Mouse (Mus musculus) midbrain, embryonic 15.5 days (tissue): ENCODE measurements around the gene Cfap73. TPM values are rescaled to one million over a fixed set of nuclear protein-coding genes. Genes with fewer than 3 reads are reported as not detected.

ENCODE experiments used
- ATAC-seq: fragments of 200-750 bp; cut with Nextera tagmentation; replicated peaks from 2 replicates; pipeline ENCODE4 v1.8.0; 2017; ENCODE audit warnings: moderate TSS enrichment
- H3K27ac ChIP-seq: fragments of 300-500 bp; sonication (generic); 2 replicates; pipeline ENCODE4 v1.5.1; 2015; ENCODE audit warnings: mild to moderate bottlenecking, inconsistent platforms
- H3K27me3 ChIP-seq: fragments of 300-500 bp; sonication (generic); replicated peaks from 2 replicates; pipeline ENCODE4 v1.6.1; 2015; ENCODE audit warnings: inconsistent platforms
- H3K36me3 ChIP-seq: fragments of 300-500 bp; sonication (generic); replicated peaks from 2 replicates; pipeline ENCODE4 v1.6.1; 2015; ENCODE audit warnings: inconsistent platforms
- H3K4me1 ChIP-seq: fragments of 300-500 bp; sonication (generic); 2 replicates; pipeline ENCODE4 v1.6.1; 2015; ENCODE audit warnings: inconsistent platforms
- H3K4me2 ChIP-seq: fragments of 300-500 bp; sonication (generic); 2 replicates; pipeline ENCODE4 v1.6.1; 2015; ENCODE audit warnings: inconsistent platforms, mild to moderate bottlenecking, moderate library complexity
- H3K4me3 ChIP-seq: fragments of 300-500 bp; sonication (generic); 2 replicates; pipeline ENCODE4 v1.5.1; 2015; ENCODE audit warnings: mild to moderate bottlenecking, inconsistent platforms
- H3K9ac ChIP-seq: fragments of 300-500 bp; sonication (generic); 2 replicates; pipeline ENCODE4 v1.6.1; 2015; ENCODE audit warnings: mild to moderate bottlenecking, inconsistent platforms
- H3K9me3 ChIP-seq: fragments of 300-500 bp; sonication (generic); 2 replicates; pipeline ENCODE4 v1.6.1; 2016; ENCODE audit warnings: inconsistent platforms
- WGBS: fragments of 180-500 bp; shearing (Covaris S2); methylation state at CpG from one replicate; pipeline ENCODE4 v1.1.7; 2015; ENCODE audit warnings: mixed read lengths; 5-methylcytosine and 5-hydroxymethylcytosine counted together
- polyA plus RNA-seq: library from polyadenylated mRNA; unstranded; fragments of >200 nt; fragmentation: Nextera tagmentation; extraction: Ambion mirVana; gene quantifications from 2 replicates; pipeline ENCODE4 v1.2.1, GENCODE M21; 2015

The Cfap73 gene
- polyA plus RNA-seq, 1 experiment from 2014 or later = 0.44 TPM

GRCm38 (mm10) chr5:120606590-120607200, 27.3 kb downstream of the Cfap73 start:
- no peaks in the 10 kb centered on the region for H3K9me3 ChIP-seq
- no peak overlapping the region for H3K9ac ChIP-seq
- no peak for ATAC-seq
- no peaks in the 10 kb centered on the region for H3K36me3 ChIP-seq
- no peak overlapping the region for H3K4me3 ChIP-seq
- peaks cover 16% of the 10 kb centered on the region for H3K4me1 ChIP-seq
- WGBS = 69% methylated on average over 25 of the region's 25 CpGs
- no peaks in the 10 kb centered on the region for H3K27me3 ChIP-seq
- H3K27ac ChIP-seq = no peak overlapping the region
- H3K4me2 ChIP-seq = no peak overlapping the region

- Histone ChIP-seq H3K4me1 (peaks cover 6% of the 10 kb centered on the region), H3K9me3 (no peaks in the 10 kb centered on the region), H3K9ac (no peak overlapping the region), H3K4me2 (peak overlapping the region; percentile 54), H3K27me3 (no peaks in the 10 kb centered on the region), H3K4me3 (peak overlapping the region; percentile 34), H3K27ac (peak overlapping the region; percentile 46; the same call in 1 of the 2 replicates), H3K36me3 (no peaks in the 10 kb centered on the region)
- WGBS = 1% methylated on average over 8 of the region's 8 CpGs
- ATAC-seq = peak; percentile 76
Observed at GRCm38 (mm10) chr5:120605688-120606087, 28.3 kb downstream of the Cfap73 start.

- Histone ChIP-seq H3K36me3 (no peaks in the 10 kb centered on the region), H3K27ac (peak overlapping the region; percentile 46), H3K4me3 (peak overlapping the region; percentile 34), H3K4me2 (peak overlapping the region; percentile 54), H3K9ac (peak overlapping the region; percentile 42), H3K9me3 (no peaks in the 10 kb centered on the region), H3K4me1 (peaks cover 6% of the 10 kb centered on the region), H3K27me3 (no peaks in the 10 kb centered on the region)
- 0% methylated on average over 10 of the region's 10 CpGs for WGBS
- peak; percentile 53 for ATAC-seq
Observed at GRCm38 (mm10) chr5:120605241-120605661, 28.8 kb downstream of the Cfap73 start.

GRCm38 (mm10) chr5:120604839-120605238, 29.2 kb downstream of the Cfap73 start:
- peak overlapping the region; percentile 46 for H3K27ac ChIP-seq
- peaks cover 6% of the 10 kb centered on the region for H3K4me1 ChIP-seq
- no peaks in the 10 kb centered on the region for H3K36me3 ChIP-seq
- H3K4me3 ChIP-seq = peak overlapping the region; percentile 34
- ATAC-seq = peak; percentile 34; the same call in 1 of the 2 replicates
- H3K4me2 ChIP-seq = peak overlapping the region; percentile 54
- H3K9ac ChIP-seq = peak overlapping the region; percentile 42; the same call in 1 of the 2 replicates
- H3K9me3 ChIP-seq = no peaks in the 10 kb centered on the region
- WGBS = 2% methylated on average over 6 of the region's 6 CpGs
- H3K27me3 ChIP-seq = no peaks in the 10 kb centered on the region

GRCm38 (mm10) chr5:120603515-120603914, 30.5 kb downstream of the Cfap73 start:
- WGBS = 54% methylated on average over 7 of the region's 7 CpGs
- Histone ChIP-seq H3K9ac (no peak overlapping the region), H3K27ac (no peak overlapping the region)

GRCm38 (mm10) chr5:120602210-120602609, 31.8 kb downstream of the Cfap73 start:
- Histone ChIP-seq H3K9ac (no peak overlapping the region), H3K9me3 (no peaks in the 10 kb centered on the region), H3K27ac (no peak overlapping the region), H3K27me3 (no peaks in the 10 kb centered on the region), H3K4me2 (no peak overlapping the region), H3K4me3 (no peak overlapping the region), H3K36me3 (no peaks in the 10 kb centered on the region), H3K4me1 (peaks cover 6% of the 10 kb centered on the region)
- no peak for ATAC-seq
- WGBS = 90% methylated on average over 12 of the region's 12 CpGs

More at GRCm38 (mm10) chr5:120603515-120603914, 30.5 kb downstream of the Cfap73 start:
- H3K27me3 ChIP-seq = no peaks in the 10 kb centered on the region
- no peaks in the 10 kb centered on the region for H3K9me3 ChIP-seq
- no peak overlapping the region for H3K4me2 ChIP-seq
- H3K4me1 ChIP-seq = peaks cover 6% of the 10 kb centered on the region
- no peaks in the 10 kb centered on the region for H3K36me3 ChIP-seq
- no peak for ATAC-seq
- H3K4me3 ChIP-seq = no peak overlapping the region

- Histone ChIP-seq H3K9ac (no peak overlapping the region), H3K4me3 (no peak overlapping the region), H3K4me2 (no peak overlapping the region), H3K36me3 (no peaks in the 10 kb centered on the region), H3K27me3 (no peaks in the 10 kb centered on the region), H3K27ac (no peak overlapping the region), H3K4me1 (peaks cover 6% of the 10 kb centered on the region), H3K9me3 (no peaks in the 10 kb centered on the region)
- no peak for ATAC-seq
- WGBS = 65% methylated on average over 11 of the region's 11 CpGs
Observed at GRCm38 (mm10) chr5:120600946-120601668, 32.9 kb downstream of the Cfap73 start.

GRCm38 (mm10) chr5:120599625-120600024, 34.4 kb downstream of the Cfap73 start:
- no peak overlapping the region for H3K9ac ChIP-seq

GRCm38 (mm10) chr5:120594485-120594884, 39.5 kb downstream of the Cfap73 start:
- H3K4me2 ChIP-seq = no peak overlapping the region
- 87% methylated on average over 6 of the region's 6 CpGs for WGBS
- H3K27ac ChIP-seq = no peak overlapping the region
- H3K4me3 ChIP-seq = no peak overlapping the region
- ATAC-seq = no peak
- no peaks in the 10 kb centered on the region for H3K4me1 ChIP-seq
- no peaks in the 10 kb centered on the region for H3K9me3 ChIP-seq
- no peaks in the 10 kb centered on the region for H3K36me3 ChIP-seq
- no peaks in the 10 kb centered on the region for H3K27me3 ChIP-seq
- H3K9ac ChIP-seq = no peak overlapping the region

More at GRCm38 (mm10) chr5:120599625-120600024, 34.4 kb downstream of the Cfap73 start:
- H3K27me3 ChIP-seq = no peaks in the 10 kb centered on the region
- no peaks in the 10 kb centered on the region for H3K9me3 ChIP-seq
- H3K4me2 ChIP-seq = no peak overlapping the region
- H3K27ac ChIP-seq = no peak overlapping the region
- ATAC-seq = no peak
- no peaks in the 10 kb centered on the region for H3K4me1 ChIP-seq
- no peak overlapping the region for H3K4me3 ChIP-seq
- 93% methylated on average over 6 of the region's 6 CpGs for WGBS
- no peaks in the 10 kb centered on the region for H3K36me3 ChIP-seq

GRCm38 (mm10) chr5:120592141-120592540, 41.9 kb downstream of the Cfap73 start:
- ATAC-seq = no peak
- Histone ChIP-seq H3K4me2 (no peak overlapping the region), H3K36me3 (no peaks in the 10 kb centered on the region), H3K9me3 (no peaks in the 10 kb centered on the region), H3K9ac (no peak overlapping the region), H3K27ac (no peak overlapping the region), H3K4me3 (no peak overlapping the region), H3K27me3 (no peaks in the 10 kb centered on the region), H3K4me1 (peaks cover 15% of the 10 kb centered on the region)
- WGBS = 69% methylated on average over 7 of the region's 7 CpGs

GRCm38 (mm10) chr5:120590356-120591010, 43.6 kb downstream of the Cfap73 start:
- ATAC-seq = no peak
- no peak overlapping the region for H3K27ac ChIP-seq
- no peak overlapping the region for H3K4me2 ChIP-seq
- 77% methylated on average over 16 of the region's 16 CpGs for WGBS
- no peak overlapping the region for H3K9ac ChIP-seq
- H3K4me1 ChIP-seq = peaks cover 26% of the 10 kb centered on the region
- H3K27me3 ChIP-seq = no peaks in the 10 kb centered on the region
- no peak overlapping the region for H3K4me3 ChIP-seq
- no peaks in the 10 kb centered on the region for H3K36me3 ChIP-seq
- H3K9me3 ChIP-seq = no peaks in the 10 kb centered on the region

GRCm38 (mm10) chr5:120588569-120589094, 45.4 kb downstream of the Cfap73 start, which contains the start of the genes Tpcn1 and Iqcd:
Gene Tpcn1 (minus strand): TSS chr5:120588673.
Gene Iqcd (plus strand): TSS chr5:120589016.
- H3K4me3 ChIP-seq = peak within 1 kb of the TSS; percentile 73
- no peaks in the 10 kb centered on the region for H3K27me3 ChIP-seq
- peak within 1 kb of the TSS; percentile 88 for H3K9ac ChIP-seq
- no peaks in the 10 kb centered on the region for H3K36me3 ChIP-seq
- peak within 1 kb of the TSS; percentile 78 for H3K27ac ChIP-seq
- H3K4me1 ChIP-seq = peaks cover 26% of the 10 kb centered on the region
- H3K9me3 ChIP-seq = no peaks in the 10 kb centered on the region
- under 1% methylated on average over 35 of the region's 35 CpGs for WGBS
- H3K4me2 ChIP-seq = peak within 1 kb of the TSS; percentile 96
- peak; percentile 98 for ATAC-seq
